Comparison of ENCODE assay signal across 14 mouse cellular contexts in the genomic region with DNA sequence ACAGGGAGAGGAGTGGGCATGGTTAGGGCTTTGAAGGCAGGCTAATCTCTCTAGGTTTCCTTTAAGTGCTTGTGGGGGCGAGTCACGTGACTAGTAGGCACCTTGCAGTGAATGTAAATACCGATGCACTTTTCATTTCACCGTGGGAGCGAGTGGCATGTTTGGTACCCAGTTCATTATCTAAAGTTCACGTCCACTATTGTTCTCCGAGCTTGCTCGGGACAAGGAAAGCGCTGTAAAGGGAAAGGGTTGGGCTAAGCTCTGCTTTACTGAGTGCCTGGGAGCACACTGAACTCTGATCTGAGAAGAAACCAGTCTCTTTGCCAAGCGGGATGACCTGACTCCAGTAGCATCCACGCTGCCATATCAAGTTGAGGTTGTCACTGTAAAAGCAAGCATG.
A peak's percentile ranks its signal among the peaks of the same experiment; 100 is the strongest.
DNase-seq lines count a peak whose midpoint lies in the region; ATAC-seq and TF ChIP-seq lines count a peak whose summit lies in the region.
"Had no signal": no experiment of that assay in that cellular context is flagged by ENCODE, and none has a peak within 500 bp of the region (broad histone marks: within the 10 kb centered on the region; RNA-seq: fewer than 3 reads in every experiment).

No protein-coding gene starts in this region.

- TF ChIP-seq EP300 in heart, adult 2 months (IDR thresholded peaks at IDR 0.05; ENCODE audit: insufficient read depth, low read depth, low read length) = no peak

- no peak overlapping the region for H3K27ac ChIP-seq in heart, embryonic 14.5 days (replicated peaks in 1 of 2; ENCODE audit: control insufficient read depth in 1 of 2, insufficient read depth in 1 of 2, low read depth in 2 of 2, low read length in 2 of 2)
- no peak overlapping the region for H3K27ac ChIP-seq in heart, adult 2 months
- H3K27ac ChIP-seq in hindbrain, embryonic 13.5 days = peak overlapping the region; percentile 48; the same call in 1 of the 2 replicates
- H3K27ac ChIP-seq in neural tube, embryonic 13.5 days (replicated peaks) = peak overlapping the region; percentile 47; the same call in 1 of the 2 replicates
- H3K27ac ChIP-seq: embryonic facial prominence, embryonic 12.5 days; liver, embryonic 14.5 days; macrophage had no signal

- no peak for ATAC-seq in heart, embryonic 14.5 days (ENCODE audit: insufficient number of reproducible peaks, insufficient read depth, low FRiP score, low read depth)
- ATAC-seq in hindbrain, embryonic 13.5 days (ENCODE audit: low FRiP score) = no peak
- no peak for ATAC-seq in neural tube, embryonic 13.5 days (ENCODE audit: low read depth)
- ATAC-seq: Patski had no signal

- intact Hi-C loops in heart, adult 2 months (cut with DNase I) = loop anchor here (5.0 to 10.0 kb wide), 2 partner anchors 620 to 813 kb away; a partner anchor contains a TSS

- peak overlapping the region; percentile 17 to 19; a peak in 3 of 4 replicates for H3K4me3 ChIP-seq in heart, embryonic 14.5 days (ENCODE audit: control insufficient read depth in 1 of 2, insufficient read depth in 1 of 2, low read depth in 1 of 2, low read length in 2 of 2)
- no peak overlapping the region for H3K4me3 ChIP-seq in heart, adult 2 months
- H3K4me3 ChIP-seq in hindbrain, embryonic 13.5 days = no peak overlapping the region
- no peak overlapping the region for H3K4me3 ChIP-seq in neural tube, embryonic 13.5 days
- H3K4me3 ChIP-seq: embryonic facial prominence, embryonic 12.5 days had no signal

- no peaks in the 10 kb centered on the region for H3K27me3 ChIP-seq in heart, embryonic 14.5 days (ENCODE audit: control insufficient read depth, insufficient read depth, low read length)
- H3K27me3 ChIP-seq in heart, adult 2 months (ENCODE audit: control insufficient read depth, insufficient read depth, low read length) = no peaks in the 10 kb centered on the region
- H3K27me3 ChIP-seq in hindbrain, embryonic 13.5 days = peaks cover 22% of the 10 kb centered on the region
- peaks cover 16% of the 10 kb centered on the region for H3K27me3 ChIP-seq in neural tube, embryonic 13.5 days

- peaks cover 7% of the 10 kb centered on the region for H3K36me3 ChIP-seq in heart, embryonic 14.5 days (ENCODE audit: control insufficient read depth, insufficient read depth, low read length)
- no peaks in the 10 kb centered on the region for H3K36me3 ChIP-seq in heart, adult 2 months (ENCODE audit: control insufficient read depth, insufficient read depth, low read length)
- H3K36me3 ChIP-seq in hindbrain, embryonic 13.5 days = peaks cover 18% of the 10 kb centered on the region
- H3K36me3 ChIP-seq in neural tube, embryonic 13.5 days = peaks cover 27% of the 10 kb centered on the region

- no peak for TF ChIP-seq POLR2A in heart, adult 2 months (IDR thresholded peaks at IDR 0.05; ENCODE audit: insufficient read depth, low read depth, low read length)

- H3K9ac ChIP-seq in heart, embryonic 14.5 days (ENCODE audit: low read length) = peak overlapping the region; percentile 34; the same call in 1 of the 2 replicates
- H3K9ac ChIP-seq in heart, adult 2 months (ENCODE audit: low read depth, low read length) = no peak overlapping the region
- H3K9ac ChIP-seq in hindbrain, embryonic 13.5 days = peak overlapping the region; percentile 19; the same call in 1 of the 2 replicates
- H3K9ac ChIP-seq in neural tube, embryonic 13.5 days = no peak overlapping the region
- H3K9ac ChIP-seq: embryonic facial prominence, embryonic 12.5 days; liver, embryonic 14.5 days had no signal

- 22% methylated on average over 11 of the region's 11 CpGs for WGBS in heart, embryonic 14.5 days
- WGBS in heart, adult 2 months = 22% methylated on average over 11 of the region's 11 CpGs
- 17% methylated on average over 11 of the region's 11 CpGs for WGBS in hindbrain, embryonic 13.5 days
- 23% methylated on average over 11 of the region's 11 CpGs for WGBS in neural tube, embryonic 13.5 days

- no peaks in the 10 kb centered on the region for H3K9me3 ChIP-seq in heart, embryonic 14.5 days (ENCODE audit: control insufficient read depth, low read length)
- H3K9me3 ChIP-seq in hindbrain, embryonic 13.5 days = 0 out of 2 replicates have a peak, but pooled peaks cover 10% of the 10 kb centered on the region
- no peaks in the 10 kb centered on the region for H3K9me3 ChIP-seq in neural tube, embryonic 13.5 days
- H3K9me3 ChIP-seq: embryonic facial prominence, embryonic 12.5 days had no signal

- peak overlapping the region; percentile 64 for H3K4me2 ChIP-seq in heart, embryonic 14.5 days (ENCODE audit: low read length)
- H3K4me2 ChIP-seq in hindbrain, embryonic 13.5 days = peak overlapping the region; percentile 31
- peak overlapping the region; percentile 29 for H3K4me2 ChIP-seq in neural tube, embryonic 13.5 days
- H3K4me2 ChIP-seq: embryonic facial prominence, embryonic 12.5 days had no signal

- TF ChIP-seq CTCF in heart, adult 2 months (IDR thresholded peaks at IDR 0.05) = no peak

- no peaks in the 10 kb centered on the region for H3K79me2 ChIP-seq in heart, adult 2 months (replicated peaks; ENCODE audit: control insufficient read depth, insufficient read depth, low read length)

- no peak for DNase-seq in heart, adult 2 months
- peak; percentile 39 for DNase-seq in embryo, embryonic 10.5 days (ENCODE audit: low spot score)
- DNase-seq in spleen, adult 12 weeks (ENCODE audit: low spot score) = no peak
- DNase-seq in thymus, postnatal 14 days = no peak
- no peak for DNase-seq in thymus, postnatal 0 days (ENCODE audit: low spot score)
- DNase-seq: adrenal gland, postnatal 36 days; cerebellum, adult 2 months had no signal

- H3K4me1 ChIP-seq in heart, embryonic 14.5 days (ENCODE audit: control insufficient read depth in 2 of 2, insufficient read depth in 2 of 2, low read length in 2 of 2) = peaks cover 8 to 17% of the 10 kb centered on the region in 2 experiments; a peak in 3 of 4 replicates
- H3K4me1 ChIP-seq in heart, adult 2 months (ENCODE audit: control insufficient read depth, insufficient read depth, low read length) = no peaks in the 10 kb centered on the region; the same call in 1 of the 2 replicates
- peaks cover 41% of the 10 kb centered on the region for H3K4me1 ChIP-seq in hindbrain, embryonic 13.5 days (replicated peaks)
- H3K4me1 ChIP-seq in neural tube, embryonic 13.5 days (replicated peaks) = peaks cover 46% of the 10 kb centered on the region

Comparison
In these comparisons a context has a peak if more than half of its experiments do, and no peak if none do; other contexts are left out.
1. H3K4me3 ChIP-seq: peak in heart, embryonic 14.5 days (2 of 2); none in heart, adult 2 months (single experiment), hindbrain, embryonic 13.5 days (single experiment) and neural tube, embryonic 13.5 days (single experiment).
2. H3K9ac ChIP-seq: peak in heart, embryonic 14.5 days (single experiment) and hindbrain, embryonic 13.5 days (single experiment); none in heart, adult 2 months (single experiment) and neural tube, embryonic 13.5 days (single experiment).
3. H3K27ac ChIP-seq: peak in hindbrain, embryonic 13.5 days (single experiment) and neural tube, embryonic 13.5 days (single experiment); none in heart, embryonic 14.5 days (0 of 2) and heart, adult 2 months (single experiment).
4. Peak in every context shown above with its lines, with median percentiles within 50 percentile points of each other: H3K4me2 ChIP-seq.